Mouse (Mus musculus): ENCODE data around the gene Dohh. TPM values are rescaled to one million over a fixed set of nuclear protein-coding genes. Genes with fewer than 3 reads are reported as not detected.

Dohh gene
- polyA plus RNA-seq, 1 experiment = 34.1 TPM

GRCm38 (mm10) chr10:81399798-81400308 lies 15.6 kb downstream of the Dohh start:
- Histone ChIP-seq H3K4me3 (replicated peaks) (no peak overlapping the region), H3K4me1 (ENCODE audit: control insufficient read depth) (peaks cover 27% of the 10 kb centered on the region), H3K27me3 (ENCODE audit: control insufficient read depth) (peaks cover 25% of the 10 kb centered on the region), H3K9me3 (ENCODE audit: control insufficient read depth, low read length) (no peaks in the 10 kb centered on the region), H3K36me3 (ENCODE audit: control insufficient read depth) (peaks cover 5% of the 10 kb centered on the region; the same call in 1 of the 2 replicates)
- TF ChIP-seq GATA1 (IDR thresholded peaks at IDR 0.05; ENCODE audit: low read length) (no peak), TAL1 (IDR thresholded peaks at IDR 0.05; ENCODE audit: low read length) (no peak)

- no peaks in the 10 kb centered on the region for H3K9me3 ChIP-seq (ENCODE audit: control insufficient read depth, low read length)
- peaks cover 28% of the 10 kb centered on the region for H3K4me1 ChIP-seq (ENCODE audit: control insufficient read depth)
- H3K27me3 ChIP-seq (ENCODE audit: control insufficient read depth) = peaks cover 30% of the 10 kb centered on the region
- H3K4me3 ChIP-seq (replicated peaks) = no peak overlapping the region
- peaks cover 5% of the 10 kb centered on the region; the same call in 1 of the 2 replicates for H3K36me3 ChIP-seq (ENCODE audit: control insufficient read depth)
- TF ChIP-seq GATA1 (IDR thresholded peaks at IDR 0.05; ENCODE audit: low read length) (no peak), TAL1 (IDR thresholded peaks at IDR 0.05; ENCODE audit: low read length) (no peak)
Measured at GRCm38 (mm10) chr10:81400371-81401204, 16.4 kb downstream of the Dohh start.

GRCm38 (mm10) chr10:81401205-81401520 lies 16.9 kb downstream of the Dohh start:
- H3K4me3 ChIP-seq (replicated peaks) = no peak overlapping the region
- H3K9me3 ChIP-seq (ENCODE audit: control insufficient read depth, low read length) = no peaks in the 10 kb centered on the region
- H3K4me1 ChIP-seq (ENCODE audit: control insufficient read depth) = peaks cover 28% of the 10 kb centered on the region
- peaks cover 36% of the 10 kb centered on the region for H3K27me3 ChIP-seq (ENCODE audit: control insufficient read depth)
- peaks cover 5% of the 10 kb centered on the region; the same call in 1 of the 2 replicates for H3K36me3 ChIP-seq (ENCODE audit: control insufficient read depth)
- TF ChIP-seq TAL1 (IDR thresholded peaks at IDR 0.05; ENCODE audit: low read length) (no peak), GATA1 (IDR thresholded peaks at IDR 0.05; ENCODE audit: low read length) (no peak)

GRCm38 (mm10) chr10:81401521-81402226 lies 17.4 kb downstream of the Dohh start:
- peaks cover 41% of the 10 kb centered on the region for H3K27me3 ChIP-seq (ENCODE audit: control insufficient read depth)
- H3K36me3 ChIP-seq (ENCODE audit: control insufficient read depth) = peaks cover 5% of the 10 kb centered on the region; the same call in 1 of the 2 replicates
- TF ChIP-seq GATA1 (IDR thresholded peaks at IDR 0.05; ENCODE audit: low read length) (no peak), TAL1 (IDR thresholded peaks at IDR 0.05; ENCODE audit: low read length) (no peak)
- H3K4me1 ChIP-seq (ENCODE audit: control insufficient read depth) = peaks cover 28% of the 10 kb centered on the region
- no peak overlapping the region for H3K4me3 ChIP-seq (replicated peaks)
- H3K9me3 ChIP-seq (ENCODE audit: control insufficient read depth, low read length) = no peaks in the 10 kb centered on the region

- H3K36me3 ChIP-seq (ENCODE audit: control insufficient read depth) = peaks cover 3% of the 10 kb centered on the region; the same call in 1 of the 2 replicates
- TF ChIP-seq GATA1 (IDR thresholded peaks at IDR 0.05; ENCODE audit: low read length) (no peak), TAL1 (IDR thresholded peaks at IDR 0.05; ENCODE audit: low read length) (no peak)
- H3K4me1 ChIP-seq (ENCODE audit: control insufficient read depth) = peaks cover 29% of the 10 kb centered on the region
- H3K4me3 ChIP-seq (replicated peaks) = no peak overlapping the region
- no peaks in the 10 kb centered on the region for H3K9me3 ChIP-seq (ENCODE audit: control insufficient read depth, low read length)
- H3K27me3 ChIP-seq (ENCODE audit: control insufficient read depth) = peaks cover 47% of the 10 kb centered on the region
Measured at GRCm38 (mm10) chr10:81402227-81402765, 18.1 kb downstream of the Dohh start.

GRCm38 (mm10) chr10:81403511-81403910 lies 19.3 kb downstream of the Dohh start:
- TF ChIP-seq TAL1 (IDR thresholded peaks at IDR 0.05; ENCODE audit: low read length) (no peak), GATA1 (IDR thresholded peaks at IDR 0.05; ENCODE audit: low read length) (no peak)
- Histone ChIP-seq H3K4me3 (replicated peaks) (no peak overlapping the region), H3K36me3 (ENCODE audit: control insufficient read depth) (peaks cover 3% of the 10 kb centered on the region; the same call in 1 of the 2 replicates), H3K4me1 (ENCODE audit: control insufficient read depth) (peaks cover 35% of the 10 kb centered on the region), H3K9me3 (ENCODE audit: control insufficient read depth, low read length) (no peaks in the 10 kb centered on the region; the same call in 1 of the 2 replicates), H3K27me3 (ENCODE audit: control insufficient read depth) (peaks cover 59% of the 10 kb centered on the region)

GRCm38 (mm10) chr10:81404082-81404481 lies 19.9 kb downstream of the Dohh start:
- H3K4me1 ChIP-seq (ENCODE audit: control insufficient read depth) = peaks cover 40% of the 10 kb centered on the region
- H3K36me3 ChIP-seq (ENCODE audit: control insufficient read depth) = peaks cover 3% of the 10 kb centered on the region; the same call in 1 of the 2 replicates
- H3K9me3 ChIP-seq (ENCODE audit: control insufficient read depth, low read length) = no peaks in the 10 kb centered on the region; the same call in 1 of the 2 replicates
- peaks cover 65% of the 10 kb centered on the region for H3K27me3 ChIP-seq (ENCODE audit: control insufficient read depth)
- H3K4me3 ChIP-seq (replicated peaks) = no peak overlapping the region
- TF ChIP-seq TAL1 (IDR thresholded peaks at IDR 0.05; ENCODE audit: low read length) (no peak), GATA1 (IDR thresholded peaks at IDR 0.05; ENCODE audit: low read length) (no peak)

GRCm38 (mm10) chr10:81404720-81405119 lies 20.5 kb downstream of the Dohh start:
- H3K4me3 ChIP-seq (replicated peaks) = no peak overlapping the region
- peaks cover 65% of the 10 kb centered on the region for H3K27me3 ChIP-seq (ENCODE audit: control insufficient read depth)
- peaks cover 3% of the 10 kb centered on the region; the same call in 1 of the 2 replicates for H3K36me3 ChIP-seq (ENCODE audit: control insufficient read depth)
- no peaks in the 10 kb centered on the region; the same call in 1 of the 2 replicates for H3K9me3 ChIP-seq (ENCODE audit: control insufficient read depth, low read length)
- no peak for TF ChIP-seq TAL1 (IDR thresholded peaks at IDR 0.05; ENCODE audit: low read length)
- TF ChIP-seq GATA1 (IDR thresholded peaks at IDR 0.05; ENCODE audit: low read length) = no peak
- H3K4me1 ChIP-seq (ENCODE audit: control insufficient read depth) = peaks cover 44% of the 10 kb centered on the region
